Mouse (Mus musculus): Measurements from ENCODE around the gene Cib1. TPM values are rescaled to one million over a fixed set of nuclear protein-coding genes. Genes with fewer than 3 reads are reported as not detected.

Cib1 gene
- polyA plus RNA-seq, 1 experiment from 2014 or later: 67.4 TPM

DNA sequence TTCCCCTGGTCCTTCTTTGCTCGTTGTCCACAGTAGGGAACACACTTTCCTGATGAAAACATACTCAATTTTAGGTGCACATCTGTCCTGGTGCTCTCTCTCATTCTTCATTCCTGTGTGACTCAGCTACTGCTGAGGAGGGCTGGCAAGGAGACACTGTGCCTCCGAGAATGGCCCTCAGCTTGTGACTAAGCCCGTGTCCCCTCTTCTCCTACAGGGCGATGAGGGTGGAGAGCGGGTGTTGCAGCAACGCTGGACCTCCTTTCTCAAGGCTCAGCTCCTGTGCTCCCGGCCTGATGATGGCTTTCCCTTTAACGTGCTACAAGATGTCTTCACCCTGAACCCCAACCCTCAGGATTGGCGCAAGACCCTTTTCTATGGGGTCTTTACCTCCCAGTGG, 13.9 kb downstream of the Cib1 start:
- Histone ChIP-seq H3K4me1 (ENCODE audit: insufficient read depth) (no peaks in the 10 kb centered on the region), H3K36me3 (ENCODE audit: insufficient read depth) (peaks cover 63% of the 10 kb centered on the region), H3K4me3 (ENCODE audit: low read depth, low read length) (no peak overlapping the region), H3K27me3 (ENCODE audit: insufficient read depth, low read length) (no peaks in the 10 kb centered on the region), H3K9ac (no peak overlapping the region), H3K4me2 (no peak overlapping the region), H3K9me3 (ENCODE audit: low read depth, low read length) (no peaks in the 10 kb centered on the region), H3K27ac (ENCODE audit: low read depth) (no peak overlapping the region)
- ATAC-seq (ENCODE audit: insufficient read depth) (no peak), DNase-seq (no peak)
- TF ChIP-seq CTCF (IDR thresholded peaks at IDR 0.05; ENCODE audit: low read depth): no peak
- WGBS: 87% methylated on average over 9 of the region's 9 CpGs

DNA sequence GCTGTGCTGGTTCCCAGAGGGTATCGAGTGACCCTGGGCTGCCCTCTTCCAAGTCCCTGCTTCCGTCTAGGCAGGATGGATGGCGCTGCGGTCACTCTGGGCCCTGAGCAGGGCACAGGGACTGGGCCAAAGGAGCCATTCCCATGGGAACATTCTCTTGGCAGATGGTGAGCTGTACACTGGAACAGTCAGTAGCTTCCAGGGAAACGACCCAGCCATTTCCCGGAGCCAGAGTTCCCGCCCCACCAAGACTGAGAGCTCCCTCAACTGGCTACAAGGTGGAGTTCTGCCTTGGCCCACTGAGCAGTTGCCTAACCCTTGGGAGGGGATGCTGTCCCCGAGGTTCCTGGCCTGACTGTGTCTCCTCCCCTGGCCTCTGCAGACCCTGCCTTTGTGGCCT, 16.0 kb downstream of the Cib1 start:
- Histone ChIP-seq H3K9me3 (ENCODE audit: low read depth, low read length) (no peaks in the 10 kb centered on the region), H3K4me2 (no peak overlapping the region), H3K4me1 (ENCODE audit: insufficient read depth) (no peaks in the 10 kb centered on the region), H3K4me3 (ENCODE audit: low read depth, low read length) (no peak overlapping the region), H3K9ac (no peak overlapping the region), H3K27me3 (ENCODE audit: insufficient read depth, low read length) (no peaks in the 10 kb centered on the region), H3K27ac (ENCODE audit: low read depth) (no peak overlapping the region), H3K36me3 (ENCODE audit: insufficient read depth) (peaks cover 62% of the 10 kb centered on the region)
- WGBS: 76% methylated on average over 8 of the region's 8 CpGs
- TF ChIP-seq CTCF (IDR thresholded peaks at IDR 0.05; ENCODE audit: low read depth): peak; percentile 20; the same call in 1 of the 2 replicates
- ATAC-seq (ENCODE audit: insufficient read depth) (no peak), DNase-seq (no peak)

DNA sequence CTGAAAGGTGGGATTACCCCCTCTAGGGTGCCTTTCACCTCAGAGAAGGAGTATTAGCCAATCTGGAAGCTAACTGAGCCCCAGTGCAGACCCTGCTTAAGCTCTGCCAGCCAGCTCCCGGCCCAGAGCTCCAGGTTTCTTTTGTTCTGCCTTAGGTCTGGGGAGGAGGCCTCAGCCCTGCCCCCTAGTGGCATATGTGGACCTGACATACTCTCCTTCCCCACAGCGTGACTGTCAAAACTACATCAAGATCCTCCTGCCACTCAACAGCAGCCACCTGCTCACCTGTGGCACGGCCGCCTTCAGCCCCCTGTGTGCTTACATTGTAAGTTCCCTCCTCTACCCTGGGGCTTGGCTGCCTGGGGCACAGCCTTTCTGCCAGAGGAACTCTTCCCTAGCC, 17.2 kb downstream of the Cib1 start:
- 14% methylated on average over 4 of the region's 4 CpGs for WGBS
- ATAC-seq (ENCODE audit: insufficient read depth) (peak; percentile 78), DNase-seq (peak; percentile 87)
- no peak overlapping the region for H3K4me3 ChIP-seq (ENCODE audit: low read depth, low read length)
- peaks cover 52% of the 10 kb centered on the region for H3K36me3 ChIP-seq (ENCODE audit: insufficient read depth)
- no peak overlapping the region for H3K4me2 ChIP-seq
- H3K4me1 ChIP-seq (ENCODE audit: insufficient read depth): no peaks in the 10 kb centered on the region
- no peaks in the 10 kb centered on the region for H3K9me3 ChIP-seq (ENCODE audit: low read depth, low read length)
- TF ChIP-seq CTCF (IDR thresholded peaks at IDR 0.05; ENCODE audit: low read depth): peak; percentile 93
- H3K27ac ChIP-seq (ENCODE audit: low read depth): no peak overlapping the region
- no peaks in the 10 kb centered on the region for H3K27me3 ChIP-seq (ENCODE audit: insufficient read depth, low read length)
- no peak overlapping the region; the same call in 1 of the 2 replicates for H3K9ac ChIP-seq

GRCm38 (mm10) chr7:80214459-80214858, 18.2 kb downstream of the Cib1 start:
- no peak for TF ChIP-seq CTCF (IDR thresholded peaks at IDR 0.05; ENCODE audit: low read depth)
- Histone ChIP-seq H3K4me1 (ENCODE audit: insufficient read depth) (0 out of 2 replicates have a peak, but pooled peaks cover 4% of the 10 kb centered on the region), H3K9me3 (ENCODE audit: low read depth, low read length) (no peaks in the 10 kb centered on the region), H3K27me3 (ENCODE audit: insufficient read depth, low read length) (no peaks in the 10 kb centered on the region), H3K9ac (no peak overlapping the region), H3K27ac (ENCODE audit: low read depth) (no peak overlapping the region), H3K4me2 (no peak overlapping the region), H3K4me3 (ENCODE audit: low read depth, low read length) (no peak overlapping the region), H3K36me3 (ENCODE audit: insufficient read depth) (peaks cover 42% of the 10 kb centered on the region)
- DNase-seq: no peak
- no peak for ATAC-seq (ENCODE audit: insufficient read depth)
- WGBS: 84% methylated on average over 8 of the region's 8 CpGs

DNA sequence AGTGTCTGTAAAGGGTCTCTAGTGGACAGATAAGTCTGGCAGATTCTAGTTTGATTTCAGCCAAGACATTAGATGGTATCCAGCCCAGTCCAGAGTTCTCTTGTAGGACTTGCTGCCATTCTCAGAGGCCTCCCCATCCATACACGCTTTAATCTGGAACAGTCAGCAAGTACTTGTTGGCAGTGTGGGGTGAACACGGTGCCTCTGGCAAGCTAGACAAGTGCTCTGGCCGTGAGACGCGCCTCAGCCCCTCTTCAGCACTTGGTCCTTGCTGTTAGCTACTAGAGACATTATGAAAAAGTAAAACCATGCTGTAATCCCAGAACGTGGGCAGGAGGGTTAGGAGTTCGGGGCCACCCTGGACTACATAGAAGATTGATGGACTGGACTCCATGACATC, 19.0 kb downstream of the Cib1 start:
- 88% methylated on average over 7 of the region's 7 CpGs for WGBS
- H3K27ac ChIP-seq (ENCODE audit: low read depth): no peak overlapping the region
- H3K9me3 ChIP-seq (ENCODE audit: low read depth, low read length): no peaks in the 10 kb centered on the region
- no peaks in the 10 kb centered on the region for H3K27me3 ChIP-seq (ENCODE audit: insufficient read depth, low read length)
- no peak overlapping the region for H3K9ac ChIP-seq
- H3K36me3 ChIP-seq (ENCODE audit: insufficient read depth): peaks cover 34% of the 10 kb centered on the region
- no peak for DNase-seq
- H3K4me2 ChIP-seq: no peak overlapping the region
- peaks cover 12% of the 10 kb centered on the region for H3K4me1 ChIP-seq (ENCODE audit: insufficient read depth)
- TF ChIP-seq CTCF (IDR thresholded peaks at IDR 0.05; ENCODE audit: low read depth): no peak
- no peak for ATAC-seq (ENCODE audit: insufficient read depth)
- H3K4me3 ChIP-seq (ENCODE audit: low read depth, low read length): no peak overlapping the region

GRCm38 (mm10) chr7:80210982-80211381, 21.6 kb downstream of the Cib1 start:
- TF ChIP-seq CTCF (IDR thresholded peaks at IDR 0.05; ENCODE audit: low read depth): no peak
- H3K27me3 ChIP-seq (ENCODE audit: insufficient read depth, low read length): no peaks in the 10 kb centered on the region
- no peak overlapping the region for H3K9ac ChIP-seq
- no peak overlapping the region for H3K4me2 ChIP-seq
- ATAC-seq (ENCODE audit: insufficient read depth) (no peak), DNase-seq (no peak)
- no peaks in the 10 kb centered on the region for H3K9me3 ChIP-seq (ENCODE audit: low read depth, low read length)
- H3K4me1 ChIP-seq (ENCODE audit: insufficient read depth): peaks cover 22% of the 10 kb centered on the region
- no peak overlapping the region for H3K4me3 ChIP-seq (ENCODE audit: low read depth, low read length)
- H3K36me3 ChIP-seq (ENCODE audit: insufficient read depth): peaks cover 16% of the 10 kb centered on the region
- 84% methylated on average over 4 of the region's 4 CpGs for WGBS
- H3K27ac ChIP-seq (ENCODE audit: low read depth): no peak overlapping the region

GRCm38 (mm10) chr7:80209669-80210068, 22.9 kb downstream of the Cib1 start:
- H3K4me1 ChIP-seq (ENCODE audit: insufficient read depth): peaks cover 22% of the 10 kb centered on the region
- H3K4me2 ChIP-seq: peak overlapping the region; percentile 15; the same call in 1 of the 2 replicates
- ATAC-seq (ENCODE audit: insufficient read depth) (no peak), DNase-seq (no peak)
- TF ChIP-seq CTCF (IDR thresholded peaks at IDR 0.05; ENCODE audit: low read depth): no peak
- no peak overlapping the region for H3K9ac ChIP-seq
- H3K36me3 ChIP-seq (ENCODE audit: insufficient read depth): peaks cover 12% of the 10 kb centered on the region; the same call in 1 of the 2 replicates
- no peaks in the 10 kb centered on the region for H3K9me3 ChIP-seq (ENCODE audit: low read depth, low read length)
- 73% methylated on average over 6 of the region's 6 CpGs for WGBS
- H3K27ac ChIP-seq (ENCODE audit: low read depth): peak overlapping the region; percentile 75; the same call in 1 of the 2 replicates
- H3K4me3 ChIP-seq (ENCODE audit: low read depth, low read length): no peak overlapping the region
- H3K27me3 ChIP-seq (ENCODE audit: insufficient read depth, low read length): no peaks in the 10 kb centered on the region
